Mouse (Mus musculus) stomach, postnatal 0 days (tissue): Measurements from ENCODE around the gene Ccnd1.
"Not testable (repeated sequence)": the region's sequence is repeated elsewhere in the genome, so short reads cannot be mapped to it uniquely, and the experiment has no call there.

ENCODE experiments used
- CTCF ChIP-seq: IDR thresholded peaks from 2 replicates; pipeline ENCODE4 v1.5.1; 2016; ENCODE audit warnings: antibody characterized with exemption, low read depth, mild to moderate bottlenecking, moderate library complexity
- EP300 ChIP-seq: optimal IDR thresholded peaks from 2 replicates; pipeline ENCODE3; 2016; ENCODE audit warnings: antibody characterized with exemption

DNA sequence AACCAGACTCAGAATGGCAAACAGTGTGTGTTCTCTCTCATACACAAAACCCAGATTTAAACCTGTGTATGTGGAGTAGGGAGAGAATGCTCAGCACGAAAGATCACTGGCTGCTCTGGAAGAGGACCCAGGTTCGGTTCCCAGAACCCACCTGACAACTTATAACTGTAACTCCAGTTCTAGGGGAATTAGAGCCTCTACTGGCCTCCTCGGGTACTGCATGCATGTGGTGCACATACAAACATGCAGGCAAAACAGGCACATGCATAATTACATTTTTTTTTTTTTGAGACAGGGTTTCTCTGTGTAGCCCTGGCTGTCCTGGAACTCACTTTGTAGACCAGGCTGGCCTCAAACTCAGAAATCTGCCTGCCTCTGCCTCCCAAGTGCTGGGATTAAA lies 34.2 kb downstream of the Ccnd1 start:
- not testable (repeated sequence) for TF ChIP-seq EP300
- peak; percentile 39; the same call in 1 of the 2 replicates for TF ChIP-seq CTCF
